Mouse (Mus musculus): ENCODE measurements around the gene Adat2. TPM values are rescaled to one million over a fixed set of nuclear protein-coding genes. Genes with fewer than 3 reads are reported as not detected.

The Adat2 gene
- total RNA-seq (2023) = 8.5 TPM

DNA sequence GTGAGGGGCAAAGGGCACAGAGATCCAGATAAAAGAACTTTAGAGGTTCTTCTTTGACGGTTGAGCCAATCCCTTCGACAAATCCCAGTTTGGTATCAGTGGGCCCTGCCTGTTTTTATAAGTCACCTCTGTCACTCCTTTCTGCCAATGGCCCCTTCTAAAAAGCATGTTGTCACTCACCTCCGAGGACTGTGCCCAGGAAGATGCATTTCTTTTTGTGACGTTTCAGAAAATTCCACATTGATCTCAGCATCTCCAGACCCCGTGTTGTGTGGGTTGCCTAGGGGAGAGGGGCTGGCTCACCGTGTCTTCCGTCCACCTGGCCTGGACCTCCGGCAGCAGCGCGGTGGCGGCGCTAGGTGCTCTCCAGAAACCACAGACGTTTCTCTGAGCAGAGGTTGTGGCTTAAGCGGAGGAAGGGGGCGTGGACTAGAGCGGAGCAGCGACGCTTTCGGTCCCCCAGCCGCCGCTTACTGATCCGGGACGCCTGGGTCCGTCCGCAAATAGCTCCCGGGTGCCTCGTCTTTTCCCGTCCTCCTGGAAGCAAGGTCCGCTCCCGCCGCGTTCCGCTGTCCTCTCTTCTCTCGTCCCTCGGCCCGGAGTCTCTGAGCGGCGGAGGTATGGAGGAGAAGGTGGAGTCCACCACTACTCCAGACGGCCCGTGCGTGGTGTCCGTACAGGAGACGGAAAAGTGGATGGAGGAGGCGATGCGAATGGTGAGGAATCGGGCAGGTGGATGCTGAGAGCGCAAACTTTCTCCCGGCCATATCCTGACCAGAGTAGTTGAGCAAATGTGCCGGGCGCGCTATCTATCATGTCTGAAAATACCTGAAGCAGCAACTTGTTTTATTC lies at the start of gene Adat2, which contains the start of gene Pex3:
Gene Adat2 (plus strand): TSS at position 249 of the 852 bp plus-strand sequence.
Gene Pex3 (minus strand): TSS at position 497 of the 852 bp plus-strand sequence.

Other genes starting within 250 kb of the Adat2 start
- 24.8 TPM for gene Phactr2, start 78.5 kb upstream of the Adat2 start, total RNA-seq (2023)
- gene Fuca2, start 53.4 kb upstream of the Adat2 start, total RNA-seq (2023) = 19.3 TPM
- gene Pex3, start 248 bp downstream of the Adat2 start, total RNA-seq (2023) = 23.4 TPM

Data from CD4-positive naive resting alpha-beta T cell, adult 57 days (primary cell).